Mouse (Mus musculus) hindbrain, embryonic 11.5 days (tissue): Measurements from ENCODE around the gene Ebi3. TPM values are rescaled to one million over a fixed set of nuclear protein-coding genes. Genes with fewer than 3 reads are reported as not detected.
A peak's percentile ranks its signal among the peaks of the same experiment; 100 is the strongest.

ENCODE experiments used
- ATAC-seq: fragments of 200-750 bp; cut with Nextera tagmentation; 2 replicates; pipeline ENCODE4 v1.8.0; 2017; ENCODE audit warnings: mild to moderate bottlenecking, moderate TSS enrichment, moderate library complexity; ENCODE audit not compliant: low FRiP score
- DNase-seq: peaks from one replicate; pipeline ENCODE4 v3.0.0-alpha.2; 2015; ENCODE audit warnings: low spot score
- H3K27ac ChIP-seq: fragments of 300-500 bp; sonication (generic); 2 replicates; pipeline ENCODE4 v1.5.1; 2014; ENCODE audit warnings: mild to moderate bottlenecking, low read depth, low read length
- H3K27me3 ChIP-seq: fragments of 300-500 bp; sonication (generic); 2 replicates; pipeline ENCODE4 v1.6.1; 2014; ENCODE audit warnings: mild to moderate bottlenecking, low read length, moderate library complexity, mixed read lengths; ENCODE audit not compliant: control insufficient read depth, insufficient read depth
- H3K36me3 ChIP-seq: fragments of 300-500 bp; sonication (generic); 2 replicates; pipeline ENCODE4 v1.6.1; 2014; ENCODE audit warnings: mild to moderate bottlenecking, low read length, moderate library complexity, mixed read lengths; ENCODE audit not compliant: control insufficient read depth, insufficient read depth
- H3K4me1 ChIP-seq: fragments of 300-500 bp; sonication (generic); replicated peaks from 2 replicates; pipeline ENCODE4 v1.6.1; 2014; ENCODE audit warnings: low read length, mixed read lengths; ENCODE audit not compliant: control insufficient read depth, insufficient read depth
- H3K4me2 ChIP-seq: fragments of 300-500 bp; sonication (generic); replicated peaks from 2 replicates; pipeline ENCODE4 v1.6.1; 2014; ENCODE audit warnings: mild to moderate bottlenecking, low read depth, low read length
- H3K4me3 ChIP-seq: fragments of 300-500 bp; sonication (generic); 2 replicates; pipeline ENCODE4 v1.5.1; 2014; ENCODE audit warnings: low read depth, low read length
- H3K9ac ChIP-seq: fragments of 300-500 bp; sonication (generic); 2 replicates; pipeline ENCODE4 v1.6.1; 2014; ENCODE audit warnings: low read depth, low read length
- H3K9me3 ChIP-seq: fragments of 300-500 bp; sonication (generic); 2 replicates; pipeline ENCODE4 v1.6.1; 2016; ENCODE audit warnings: low read length; ENCODE audit not compliant: control insufficient read depth
- WGBS: fragments of 180-500 bp; shearing (Covaris S2); extraction: QIAGEN DNeasy Blood & Tissue Kit; methylation state at CpG from one replicate; pipeline ENCODE4 v1.1.7; 2014; 5-methylcytosine and 5-hydroxymethylcytosine counted together
- polyA plus RNA-seq: library from polyadenylated mRNA; unstranded; fragments of >200 nt; fragmentation: Nextera tagmentation; extraction: Ambion mirVana; gene quantifications from 2 replicates; pipeline ENCODE4 v1.2.1, GENCODE M21; 2014

Gene Ebi3
- polyA plus RNA-seq, 1 experiment from 2014 or later = 2.2 TPM

- WGBS = 93% methylated on average over 7 of the region's 7 CpGs
- H3K27me3 ChIP-seq = no peaks in the 10 kb centered on the region
- peaks cover 3% of the 10 kb centered on the region; the same call in 1 of the 2 replicates for H3K36me3 ChIP-seq
- H3K4me3 ChIP-seq = no peak overlapping the region
- ATAC-seq (no peak), DNase-seq (no peak)
- peaks cover 2% of the 10 kb centered on the region for H3K4me1 ChIP-seq
- H3K9ac ChIP-seq = no peak overlapping the region
- H3K9me3 ChIP-seq = no peaks in the 10 kb centered on the region
- H3K4me2 ChIP-seq = no peak overlapping the region
- no peak overlapping the region for H3K27ac ChIP-seq
Observed at GRCm38 (mm10) chr17:55961631-55962030, 9.2 kb downstream of the Ebi3 start.

GRCm38 (mm10) chr17:55963171-55963570 is 10.7 kb downstream of the Ebi3 start:
- WGBS = 92% methylated on average over 14 of the region's 14 CpGs
- peaks cover 3% of the 10 kb centered on the region; the same call in 1 of the 2 replicates for H3K36me3 ChIP-seq
- no peak overlapping the region for H3K9ac ChIP-seq
- H3K27ac ChIP-seq = no peak overlapping the region
- H3K4me3 ChIP-seq = no peak overlapping the region
- no peaks in the 10 kb centered on the region for H3K9me3 ChIP-seq
- H3K4me1 ChIP-seq = peaks cover 2% of the 10 kb centered on the region
- ATAC-seq (no peak), DNase-seq (no peak)
- no peaks in the 10 kb centered on the region for H3K27me3 ChIP-seq
- H3K4me2 ChIP-seq = no peak overlapping the region

GRCm38 (mm10) chr17:55964496-55964895 is 12.1 kb downstream of the Ebi3 start:
- no peak overlapping the region for H3K9ac ChIP-seq
- 97% methylated on average over 10 of the region's 10 CpGs for WGBS
- no peaks in the 10 kb centered on the region for H3K27me3 ChIP-seq
- H3K36me3 ChIP-seq = peaks cover 3% of the 10 kb centered on the region; the same call in 1 of the 2 replicates
- ATAC-seq = no peak
- peaks cover 5% of the 10 kb centered on the region for H3K4me1 ChIP-seq
- no peak for DNase-seq
- no peak overlapping the region for H3K27ac ChIP-seq
- no peaks in the 10 kb centered on the region for H3K9me3 ChIP-seq
- H3K4me3 ChIP-seq = no peak overlapping the region
- H3K4me2 ChIP-seq = no peak overlapping the region

- no peak overlapping the region for H3K4me3 ChIP-seq
- ATAC-seq (no peak), DNase-seq (no peak)
- H3K4me2 ChIP-seq = no peak overlapping the region
- no peaks in the 10 kb centered on the region for H3K27me3 ChIP-seq
- WGBS = 93% methylated on average over 9 of the region's 9 CpGs
- H3K36me3 ChIP-seq = peaks cover 3% of the 10 kb centered on the region; the same call in 1 of the 2 replicates
- H3K9ac ChIP-seq = no peak overlapping the region
- H3K27ac ChIP-seq = no peak overlapping the region
- H3K4me1 ChIP-seq = peaks cover 7% of the 10 kb centered on the region
- no peaks in the 10 kb centered on the region for H3K9me3 ChIP-seq
Observed at GRCm38 (mm10) chr17:55964996-55965395, 12.6 kb downstream of the Ebi3 start.

GRCm38 (mm10) chr17:55967186-55967585 is 14.7 kb downstream of the Ebi3 start:
- H3K4me3 ChIP-seq = no peak overlapping the region
- H3K27ac ChIP-seq = peak overlapping the region; percentile 95; the same call in 1 of the 2 replicates
- WGBS = 97% methylated on average over 4 of the region's 4 CpGs
- no peak overlapping the region for H3K4me2 ChIP-seq
- DNase-seq (no peak), ATAC-seq (no peak)
- no peaks in the 10 kb centered on the region for H3K27me3 ChIP-seq
- no peaks in the 10 kb centered on the region for H3K36me3 ChIP-seq
- H3K4me1 ChIP-seq = peaks cover 9% of the 10 kb centered on the region
- H3K9me3 ChIP-seq = no peaks in the 10 kb centered on the region
- no peak overlapping the region for H3K9ac ChIP-seq

- H3K4me2 ChIP-seq = no peak overlapping the region
- no peaks in the 10 kb centered on the region for H3K36me3 ChIP-seq
- peak overlapping the region; percentile 95 for H3K27ac ChIP-seq
- peaks cover 9% of the 10 kb centered on the region for H3K4me1 ChIP-seq
- H3K9ac ChIP-seq = no peak overlapping the region
- no peaks in the 10 kb centered on the region for H3K27me3 ChIP-seq
- no peaks in the 10 kb centered on the region for H3K9me3 ChIP-seq
- no peak overlapping the region for H3K4me3 ChIP-seq
- peak; percentile 2; the same call in 1 of the 2 replicates for ATAC-seq
- 55% methylated on average over 7 of the region's 7 CpGs for WGBS
- DNase-seq = peak; percentile 41
Observed at GRCm38 (mm10) chr17:55968210-55968609, 15.8 kb downstream of the Ebi3 start.

- peak overlapping the region; percentile 61 for H3K4me3 ChIP-seq
- H3K4me1 ChIP-seq = peaks cover 9% of the 10 kb centered on the region
- peak overlapping the region; percentile 55 for H3K4me2 ChIP-seq
- peak; percentile 76 for ATAC-seq
- no peaks in the 10 kb centered on the region for H3K9me3 ChIP-seq
- no peaks in the 10 kb centered on the region for H3K27me3 ChIP-seq
- DNase-seq = peak; percentile 93
- H3K27ac ChIP-seq = peak overlapping the region; percentile 95
- 0 out of 2 replicates have a peak, but pooled peaks cover 2% of the 10 kb centered on the region for H3K36me3 ChIP-seq
- WGBS = 25% methylated on average over 14 of the region's 14 CpGs
- H3K9ac ChIP-seq = peak overlapping the region; percentile 83; the same call in 1 of the 2 replicates
Observed at GRCm38 (mm10) chr17:55969560-55969959, 17.1 kb downstream of the Ebi3 start.

GRCm38 (mm10) chr17:55969966-55970891 is 17.8 kb downstream of the Ebi3 start, which contains the start of gene Shd:
Shd (plus strand) TSS chr17:55970467.
- ATAC-seq (peak; percentile 77), DNase-seq (peak; percentile 86)
- peak within 1 kb of the TSS; percentile 95 for H3K27ac ChIP-seq
- H3K27me3 ChIP-seq = no peaks in the 10 kb centered on the region
- peak within 1 kb of the TSS; percentile 83 for H3K9ac ChIP-seq
- H3K4me3 ChIP-seq = peak within 1 kb of the TSS; percentile 61
- 9% methylated on average over 46 of the region's 55 CpGs for WGBS
- H3K4me2 ChIP-seq = peak within 1 kb of the TSS; percentile 55
- no peaks in the 10 kb centered on the region for H3K9me3 ChIP-seq
- H3K4me1 ChIP-seq = peaks cover 9% of the 10 kb centered on the region
- 0 out of 2 replicates have a peak, but pooled peaks cover 2% of the 10 kb centered on the region for H3K36me3 ChIP-seq
